Mouse (Mus musculus) gastrocnemius, postnatal 36 days (tissue): ENCODE data around the gene Bdkrb2. TPM values are rescaled to one million over a fixed set of nuclear protein-coding genes. Genes with fewer than 3 reads are reported as not detected.

Experiments
- DNase-seq, 2 experiments: peaks; one replicate each; pipeline ENCODE4 v3.0.0; 2022
- intact Hi-C: fragments of 180-260 bp; cut with DNase I; formaldehyde crosslinking; loops from one replicate; pipeline ENCODE4 v1.15.1; 2025
- total RNA-seq, 2 experiments: library from RNA; stranded (reverse); gene quantifications; 2 replicates each; pipeline ENCODE4 v1.2.3; 2021

Gene Bdkrb2
- total RNA-seq, 2 experiments from 2014 or later: 0.52 to 0.66 TPM

DNA sequence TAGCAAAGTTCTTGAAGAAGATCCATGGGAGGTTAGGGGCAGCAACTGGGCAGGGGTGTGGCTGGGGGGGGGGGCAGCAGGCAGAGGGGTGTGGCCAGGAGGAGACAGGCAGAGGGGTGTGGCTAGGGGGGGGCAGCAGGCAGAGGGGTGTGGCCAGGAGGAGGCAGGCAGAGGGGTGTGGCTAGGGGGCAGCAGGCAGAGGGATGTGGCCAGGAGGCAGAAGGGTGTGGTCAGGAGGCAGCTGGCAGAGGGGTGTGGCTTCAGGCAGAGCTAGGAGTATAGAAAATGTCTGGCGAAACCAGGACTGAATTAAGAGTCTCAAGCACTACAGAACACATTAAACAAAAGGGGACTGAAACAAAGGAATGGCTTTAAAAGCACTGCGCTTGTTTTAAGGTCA, 20.5 kb downstream of the Bdkrb2 start:
- intact Hi-C loops: no loop called here
- no peak for DNase-seq

DNA sequence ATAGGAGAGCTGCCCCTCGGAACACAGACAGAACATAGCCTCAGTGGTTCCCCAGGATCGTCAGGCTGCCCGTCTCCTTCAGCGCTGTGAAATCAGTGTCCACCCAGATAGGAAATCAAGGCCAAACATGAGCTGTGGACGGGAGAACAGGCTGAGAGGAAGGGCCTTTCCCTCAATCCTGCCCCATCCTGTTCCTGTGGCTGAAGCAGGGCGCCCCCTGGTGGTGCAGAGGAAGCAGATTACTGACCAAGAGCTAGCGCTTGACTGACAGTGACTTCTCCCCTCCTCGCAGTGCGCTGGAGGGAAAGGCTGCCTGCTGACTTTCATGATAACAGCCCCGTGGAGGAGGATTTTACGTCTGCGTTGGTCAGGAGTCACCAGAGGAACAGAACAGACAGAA, 21.8 kb downstream of the Bdkrb2 start:
- intact Hi-C loops: loop anchor here (1.0 kb wide), 1 partner anchor 87 kb away; no protein-coding TSS in a partner anchor
- DNase-seq: peak; percentile 66 to 73

DNA sequence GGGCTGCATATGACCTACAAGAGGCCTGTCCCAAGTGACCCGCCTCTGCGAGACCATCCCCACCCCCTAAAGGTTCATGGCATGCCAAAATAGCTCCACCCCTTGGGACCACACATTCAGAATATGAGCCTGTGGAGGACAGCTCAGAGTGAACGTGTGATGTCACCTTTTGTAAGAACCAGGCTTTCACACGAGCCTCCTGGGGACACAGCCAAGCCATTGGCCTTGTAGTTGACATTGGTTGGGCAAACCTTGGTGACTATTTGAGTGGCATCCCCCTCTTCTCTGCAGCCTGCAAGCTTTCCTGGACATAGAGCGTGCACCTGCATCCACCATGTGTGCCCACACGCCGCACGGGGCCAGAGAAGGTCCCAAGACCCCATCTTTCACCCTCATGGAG, 24.5 kb downstream of the Bdkrb2 start:
- DNase-seq: no peak
- intact Hi-C loops: no loop called here

DNA sequence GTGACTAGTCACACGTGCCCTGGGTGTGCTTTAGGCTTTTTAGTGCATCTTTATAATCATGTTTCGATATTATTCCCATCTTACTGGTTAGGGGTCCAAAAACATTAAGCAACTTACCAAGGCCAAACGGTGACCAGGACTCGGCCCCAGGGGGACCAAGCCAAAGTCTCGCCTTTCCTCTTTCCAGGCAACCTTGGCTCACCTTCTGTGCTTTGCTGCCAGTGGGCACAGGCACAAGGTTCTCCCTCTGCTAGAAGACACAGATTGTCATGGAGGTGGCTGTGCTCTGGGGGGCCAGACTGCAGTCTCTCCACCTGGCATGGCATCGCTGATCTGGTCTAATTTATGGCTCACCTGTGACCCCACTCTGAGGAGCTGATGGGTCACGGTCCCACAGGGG, 27.8 kb downstream of the Bdkrb2 start:
- intact Hi-C loops: no loop called here
- DNase-seq: no peak

DNA sequence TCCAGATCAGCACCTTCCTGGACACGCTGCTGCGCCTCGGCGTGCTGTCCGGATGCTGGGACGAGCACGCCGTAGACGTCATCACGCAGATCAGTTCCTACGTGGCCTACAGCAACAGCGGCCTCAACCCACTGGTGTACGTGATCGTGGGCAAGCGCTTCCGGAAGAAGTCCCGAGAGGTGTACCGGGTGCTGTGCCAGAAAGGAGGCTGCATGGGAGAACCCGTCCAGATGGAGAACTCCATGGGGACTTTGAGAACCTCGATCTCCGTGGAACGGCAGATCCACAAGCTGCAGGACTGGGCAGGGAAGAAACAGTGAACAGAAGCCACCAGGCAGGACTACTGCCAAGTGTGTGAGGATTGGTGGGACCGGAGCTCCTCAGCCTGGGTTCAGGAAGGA, 29.3 kb downstream of the Bdkrb2 start:
- intact Hi-C loops: no loop called here
- DNase-seq: no peak

DNA sequence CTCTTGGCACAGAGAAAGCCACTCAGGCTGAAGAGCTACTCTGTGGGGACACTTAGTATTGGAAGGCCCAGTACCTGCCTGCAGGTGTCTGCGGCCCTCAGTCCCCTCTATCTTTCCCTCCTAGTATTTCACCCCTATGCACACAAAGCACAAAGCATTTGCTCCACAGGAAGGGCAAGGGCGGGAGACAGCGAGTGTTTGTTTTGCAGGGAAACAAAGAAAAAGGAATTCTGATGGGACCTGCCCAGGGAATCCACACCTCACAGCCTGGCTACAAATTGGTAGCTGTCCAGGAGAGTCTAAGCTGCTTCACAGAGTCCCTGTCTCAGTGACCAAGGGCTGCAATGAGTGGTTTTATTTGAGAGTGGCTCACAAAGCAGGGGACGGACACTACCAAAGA, 30.4 kb downstream of the Bdkrb2 start:
- no peak for DNase-seq
- intact Hi-C loops: no loop called here

DNA sequence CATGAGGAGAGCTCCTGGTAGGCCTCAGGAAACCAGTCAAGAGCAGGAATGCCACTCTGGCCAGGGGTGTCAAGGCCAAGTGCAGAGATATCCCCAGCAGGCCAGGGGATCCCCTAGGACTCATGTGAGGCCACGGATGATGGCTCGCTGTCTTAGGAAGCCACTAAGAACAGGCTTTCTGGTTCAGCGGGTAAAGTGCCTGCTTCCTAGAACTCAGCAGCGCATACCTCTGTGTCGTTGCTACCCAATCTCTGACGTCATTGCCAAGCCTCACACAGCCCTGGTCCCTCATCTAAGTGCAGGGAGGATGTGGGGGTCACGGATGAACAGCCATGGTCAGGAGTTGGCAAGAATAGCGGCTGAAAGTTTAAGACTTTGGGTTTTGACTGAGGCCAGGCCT, 34.1 kb downstream of the Bdkrb2 start:
- intact Hi-C loops: no loop called here
- no peak for DNase-seq

DNA sequence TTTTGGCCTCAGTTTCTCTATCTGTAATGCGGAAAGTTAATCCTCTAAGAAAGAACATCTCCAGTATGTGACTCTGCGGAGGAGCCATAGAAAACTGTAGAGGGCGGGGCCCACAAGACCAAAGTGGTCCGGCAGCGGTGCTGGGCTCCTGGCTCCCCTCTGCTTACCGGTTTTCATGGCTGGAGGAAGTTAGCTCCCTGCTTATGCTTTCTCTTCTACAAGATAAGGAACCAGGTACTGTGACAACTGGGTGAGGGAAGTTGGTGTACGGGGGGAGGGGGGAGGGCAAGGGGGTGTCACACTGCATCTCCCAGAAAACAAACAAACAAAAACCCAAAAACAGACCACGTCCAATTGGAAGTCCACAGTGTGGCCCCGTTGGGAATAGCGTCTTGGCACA, 35.5 kb downstream of the Bdkrb2 start:
- no peak for DNase-seq
- intact Hi-C loops: no loop called here

DNA sequence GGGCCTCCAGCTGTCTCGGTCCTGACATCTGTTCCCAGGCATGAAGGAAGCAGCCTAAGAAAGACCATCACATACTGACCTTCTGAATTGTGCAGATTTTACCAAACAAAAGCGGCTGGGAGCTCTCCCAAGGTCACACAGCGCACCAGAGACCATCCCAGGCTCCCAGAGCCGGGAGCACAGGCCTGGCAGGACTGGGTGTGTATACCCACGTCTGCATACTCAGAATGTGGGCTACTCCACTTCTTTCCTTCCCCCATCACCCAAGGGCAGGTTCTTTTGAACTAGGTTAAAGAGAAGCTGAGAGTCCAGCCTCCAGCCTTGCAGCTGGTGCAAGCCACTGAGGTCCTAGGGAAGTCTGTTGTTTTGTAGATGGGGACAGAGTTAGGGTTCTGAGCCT, 36.1 kb downstream of the Bdkrb2 start:
- intact Hi-C loops: no loop called here
- DNase-seq: no peak

DNA sequence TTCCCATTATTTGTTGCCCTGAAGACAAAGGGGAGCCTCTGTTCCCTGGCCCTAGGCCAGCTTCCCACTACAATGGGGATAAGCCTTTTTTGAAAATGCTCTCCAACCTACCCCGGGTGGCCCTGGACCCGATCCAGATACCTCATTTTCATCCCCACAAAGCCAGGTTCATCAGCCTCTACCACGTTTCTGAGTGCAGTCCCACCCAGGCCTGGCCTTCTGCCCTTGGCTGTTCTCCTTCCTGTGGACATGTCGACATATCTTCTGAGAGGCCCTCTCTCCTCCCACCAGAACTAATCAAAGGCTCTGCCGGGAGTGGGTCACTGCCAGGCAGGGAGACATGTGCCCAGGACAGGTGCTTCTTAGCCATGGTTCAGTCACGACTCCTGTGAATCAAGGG, 38.6 kb downstream of the Bdkrb2 start:
- intact Hi-C loops: no loop called here
- no peak for DNase-seq

DNA sequence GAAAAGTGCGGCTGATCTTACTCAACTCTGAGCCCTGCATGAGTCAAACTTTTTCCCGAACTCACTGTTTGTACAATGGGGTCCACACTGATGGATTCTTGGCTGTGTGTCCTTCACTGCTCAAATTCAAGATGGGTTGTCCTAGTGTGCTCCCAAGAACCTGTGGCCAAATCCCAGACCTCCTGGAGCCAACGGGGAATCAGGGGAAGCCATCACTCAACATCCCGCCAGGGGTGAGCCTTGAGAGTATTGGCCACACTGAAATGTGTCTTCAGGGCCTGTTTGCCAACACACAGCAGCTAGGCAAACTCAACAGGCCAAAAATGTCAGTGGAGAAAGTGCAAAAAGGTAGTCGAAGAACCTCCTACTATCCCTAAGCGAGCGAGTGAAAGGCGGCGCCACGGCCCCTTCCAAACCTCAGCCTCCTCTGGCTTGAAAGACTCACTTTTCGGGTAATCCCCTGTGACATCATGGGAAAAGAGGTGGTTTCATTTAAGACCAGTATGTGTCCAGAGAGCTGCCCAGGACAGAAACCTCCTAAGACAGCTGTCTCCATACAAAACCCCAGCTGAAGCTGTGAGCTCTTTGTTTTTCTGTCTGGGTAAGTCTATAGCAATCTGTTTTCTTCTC, 39.7 kb downstream of the Bdkrb2 start, which contains the start of gene Bdkrb1:
TSS of gene Bdkrb1 (plus strand) at position 505 of the 630 bp plus-strand sequence.
- intact Hi-C loops: no loop called here
- DNase-seq: no peak

DNA sequence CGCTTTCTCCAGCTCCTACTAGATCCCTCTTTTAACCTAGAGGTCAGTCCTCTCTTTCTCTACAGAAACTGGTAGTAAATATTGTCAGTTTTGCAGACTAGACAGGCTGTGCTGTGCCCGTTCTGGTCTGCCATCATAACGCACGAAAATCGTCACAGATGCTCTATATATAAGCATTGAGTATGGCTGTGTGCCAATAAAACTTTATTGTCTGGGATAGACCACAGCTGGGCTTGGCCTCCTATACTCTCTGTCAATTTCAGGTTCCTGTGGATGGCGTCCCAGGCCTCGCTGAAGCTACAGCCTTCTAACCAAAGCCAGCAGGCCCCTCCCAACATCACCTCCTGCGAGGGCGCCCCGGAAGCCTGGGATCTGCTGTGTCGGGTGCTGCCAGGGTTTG, 40.9 kb downstream of the Bdkrb2 start:
- intact Hi-C loops: no loop called here
- DNase-seq: no peak

DNA sequence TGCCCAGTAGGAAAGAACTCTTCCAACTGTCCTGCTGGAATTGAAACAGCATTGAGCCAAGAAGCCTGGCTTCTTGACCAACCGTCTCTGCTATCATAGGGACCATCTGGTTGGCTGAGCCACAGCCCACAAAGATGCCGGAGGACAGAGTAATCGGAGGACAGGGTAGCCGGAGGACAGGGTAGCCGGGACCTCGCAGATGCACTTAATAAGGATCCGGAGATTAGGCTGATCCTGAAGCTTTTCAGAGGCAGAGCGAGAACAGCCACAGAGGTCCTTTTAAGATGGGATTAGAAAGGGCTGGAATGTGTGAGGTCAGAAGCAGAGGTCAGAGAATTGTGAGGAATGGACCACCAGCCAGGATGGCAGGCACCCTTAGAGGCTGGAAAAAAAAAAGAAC, 42.2 kb downstream of the Bdkrb2 start:
- intact Hi-C loops: no loop called here
- no peak for DNase-seq

DNA sequence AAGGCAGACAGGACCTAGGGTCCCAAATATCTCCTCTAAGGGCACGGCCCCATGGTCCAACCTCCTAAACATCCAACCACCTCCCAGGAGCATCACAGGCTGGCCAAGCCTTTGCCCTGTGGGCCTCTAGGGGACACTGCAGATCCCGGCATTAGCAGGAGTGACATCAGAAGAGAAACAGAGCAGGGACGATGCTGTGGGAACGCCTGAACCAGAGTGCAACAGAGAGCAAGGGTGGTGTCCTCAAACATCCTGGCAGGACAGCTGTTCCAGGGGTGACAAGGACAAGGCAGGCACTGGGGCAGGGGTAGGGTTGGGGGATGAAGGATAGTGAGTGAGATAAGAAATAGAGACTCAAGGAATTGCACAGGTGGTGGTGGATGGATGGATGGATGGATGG, 43.9 kb downstream of the Bdkrb2 start:
- intact Hi-C loops: no loop called here
- DNase-seq: no peak

DNA sequence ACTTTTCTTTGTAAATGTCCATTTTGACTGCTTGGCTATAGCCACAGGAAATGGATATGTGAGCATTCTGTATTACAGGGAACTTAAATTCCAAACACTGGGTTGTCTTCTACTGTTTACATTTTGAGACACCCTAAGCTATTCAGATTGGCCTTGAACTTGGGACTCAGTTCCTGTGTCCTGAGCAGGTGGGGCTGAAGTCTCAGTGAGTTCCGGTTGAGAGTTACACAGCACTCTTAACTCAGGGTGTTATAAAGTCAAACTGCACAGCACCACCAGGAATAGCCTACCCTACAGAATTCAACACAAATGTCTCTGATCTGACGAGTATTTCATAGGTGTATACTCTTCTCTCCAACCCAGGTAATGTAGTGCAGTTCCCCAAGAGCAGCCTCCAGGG, 48.0 kb downstream of the Bdkrb2 start:
- intact Hi-C loops: no loop called here
- DNase-seq: no peak

DNA sequence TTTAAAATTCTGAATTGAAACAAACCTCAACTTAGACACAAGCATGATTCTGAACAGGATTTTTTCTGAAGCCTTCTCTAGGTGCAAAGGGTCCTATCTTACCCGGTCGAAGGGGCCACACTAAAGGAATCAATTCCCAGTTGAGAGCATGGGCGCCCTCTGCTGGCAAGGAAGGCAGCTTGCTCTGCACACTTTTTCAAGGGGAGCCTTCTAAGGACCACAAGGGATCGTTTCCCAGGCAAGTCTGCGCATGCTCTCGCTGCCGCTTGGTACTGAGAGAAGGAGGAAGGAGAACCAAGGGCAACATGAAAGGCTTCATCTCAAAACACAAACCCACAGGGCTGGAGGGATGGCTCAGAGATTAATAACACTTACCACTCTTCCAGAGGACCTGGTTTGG, 48.7 kb downstream of the Bdkrb2 start:
- no peak for DNase-seq
- intact Hi-C loops: no loop called here

DNA sequence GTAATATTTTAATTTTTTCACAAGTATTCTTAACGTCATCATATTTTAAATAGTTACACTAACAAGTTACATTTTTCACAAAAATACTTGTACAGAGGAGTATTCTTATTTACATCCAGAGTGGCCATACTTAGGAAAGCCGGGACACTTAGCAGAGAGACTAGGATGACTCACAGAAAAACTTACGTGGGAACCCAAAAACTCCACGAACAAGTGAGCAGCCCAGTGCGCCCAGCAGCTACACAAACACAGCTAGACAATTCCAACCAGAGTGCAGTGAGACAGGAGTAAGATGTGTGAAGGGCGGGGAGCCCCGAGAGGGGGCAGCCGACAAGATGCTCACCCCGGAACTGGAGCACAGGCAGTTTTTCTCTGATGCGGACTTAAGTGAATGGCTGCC, 50.5 kb downstream of the Bdkrb2 start:
- DNase-seq: no peak
- intact Hi-C loops: no loop called here

DNA sequence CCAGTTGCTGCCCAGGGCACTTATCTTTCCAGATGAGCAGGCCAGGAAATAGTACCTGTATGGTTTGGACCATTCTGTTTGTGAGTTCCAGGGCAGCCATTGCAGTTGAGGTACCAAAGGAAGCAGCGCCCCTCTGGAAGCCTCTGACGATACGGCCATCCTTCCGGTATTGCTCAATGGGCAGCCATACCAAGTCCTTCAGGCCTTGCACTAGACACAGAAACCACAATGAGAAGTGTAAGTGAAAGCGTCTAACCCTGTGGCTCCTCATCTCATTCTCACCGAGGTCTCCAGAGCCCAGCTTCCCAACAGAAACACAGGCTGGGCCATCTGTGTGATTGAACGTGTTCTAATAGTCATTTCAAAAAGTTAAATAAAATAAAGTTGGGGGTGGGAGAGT, 59.0 kb downstream of the Bdkrb2 start:
- no peak for DNase-seq
- intact Hi-C loops: no loop called here

DNA sequence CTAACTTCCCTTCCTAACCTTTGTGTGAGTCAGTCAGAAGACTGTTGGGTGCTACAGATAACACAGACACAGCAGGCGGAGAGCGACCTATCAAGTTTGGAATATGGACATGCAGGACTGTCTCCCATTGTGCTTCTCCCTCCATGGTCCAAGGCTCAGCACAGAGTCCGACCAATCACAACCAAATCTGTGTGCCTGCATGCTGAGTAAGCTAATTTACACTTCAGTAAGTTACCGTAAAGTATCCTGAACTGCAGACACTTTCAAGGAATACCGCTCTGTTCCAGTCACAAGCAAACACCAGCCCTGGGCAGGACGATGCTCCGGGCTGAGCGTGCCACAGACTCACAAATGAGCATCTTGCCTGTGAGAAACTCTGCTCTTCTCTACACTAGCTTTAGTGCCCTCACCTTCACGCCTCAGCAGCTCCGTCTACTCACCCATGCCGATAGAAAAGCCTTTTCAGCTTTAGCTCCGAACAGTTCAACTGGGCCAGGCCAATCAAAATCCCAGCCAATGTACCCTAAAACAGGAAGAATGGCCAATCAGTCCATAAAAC, 60.0 kb downstream of the Bdkrb2 start:
- intact Hi-C loops: no loop called here
- DNase-seq: no peak

DNA sequence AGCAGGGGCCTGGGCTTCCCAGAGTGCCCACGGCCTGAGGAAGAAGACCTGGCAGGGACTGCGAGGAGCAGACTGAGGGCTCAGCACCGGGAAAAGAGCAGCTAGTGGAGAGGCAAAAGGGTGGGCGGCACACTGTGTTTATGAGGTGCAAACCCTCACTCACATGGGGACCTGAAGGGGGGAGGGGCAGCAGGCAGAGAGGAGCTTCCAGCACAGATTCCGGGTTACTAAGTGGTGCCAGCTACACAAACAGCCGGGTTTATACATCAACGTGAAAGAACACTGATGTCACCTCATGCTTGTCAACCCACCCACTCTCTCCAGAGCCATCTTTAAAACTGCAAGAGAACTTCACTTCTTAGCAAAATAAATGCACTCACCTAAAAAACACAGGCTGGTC, 62.8 kb downstream of the Bdkrb2 start:
- intact Hi-C loops: no loop called here
- no peak for DNase-seq

DNA sequence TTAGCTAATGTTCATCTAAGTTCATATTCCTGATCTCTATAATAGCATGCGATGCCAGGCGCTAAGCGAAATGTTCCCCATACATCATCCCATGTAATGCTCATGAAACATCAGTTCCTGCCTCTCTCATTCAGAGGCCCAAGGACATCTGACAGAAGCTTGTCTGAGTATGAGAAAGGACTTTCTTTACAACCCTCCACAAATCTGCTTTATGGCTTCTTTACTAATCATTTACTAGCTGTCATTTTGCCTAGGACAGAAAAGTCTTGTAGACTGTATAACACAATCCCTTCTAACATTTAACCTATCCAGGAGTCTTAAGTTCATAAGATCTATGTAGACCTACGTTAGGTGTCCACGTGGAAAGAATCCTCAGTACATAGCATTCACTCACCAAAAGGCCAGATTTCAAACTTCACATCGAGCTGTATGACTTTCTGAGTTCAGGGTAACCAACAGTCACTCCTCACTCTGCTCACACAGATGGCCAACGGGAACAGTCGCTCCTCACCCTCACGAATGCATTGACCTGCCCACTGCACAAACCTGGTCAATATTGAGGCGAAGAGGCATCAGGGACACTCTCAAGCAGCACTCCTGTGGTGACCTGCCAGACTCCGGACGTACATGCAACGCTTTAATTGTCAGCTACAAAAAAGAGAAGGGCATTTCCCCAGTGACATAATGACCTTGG, 71.5 kb downstream of the Bdkrb2 start:
- DNase-seq: no peak
- intact Hi-C loops: no loop called here

DNA sequence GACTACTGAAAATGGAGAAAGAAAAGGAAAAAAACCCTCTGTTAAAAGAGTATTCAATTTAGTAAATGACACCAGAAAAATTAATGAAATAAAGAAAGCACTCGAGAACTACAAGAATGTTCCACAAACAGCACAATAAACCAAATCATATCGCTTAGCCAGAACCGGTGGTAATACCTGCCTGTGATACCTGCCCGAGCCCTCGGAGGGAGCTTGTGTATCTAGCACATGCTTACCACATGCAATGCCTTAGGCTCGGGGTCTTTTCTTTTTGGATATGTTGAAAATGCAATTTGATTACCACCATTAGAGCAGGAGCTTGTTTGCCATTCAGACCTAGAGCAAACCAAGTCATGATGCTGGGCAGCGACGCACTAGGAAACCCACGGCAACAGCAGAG, 73.5 kb downstream of the Bdkrb2 start:
- no peak for DNase-seq
- intact Hi-C loops: no loop called here
